Mouse (Mus musculus): ENCODE measurements at regions not wholly inside any gene's neighbourhood (a gene's known extent, or its start where the extent isn't known, plus 50 kb on each side); places are given as distances from the start of the nearest gene placed in this dataset.
A peak's percentile ranks its signal among the peaks of the same experiment; 100 is the strongest.

DNA sequence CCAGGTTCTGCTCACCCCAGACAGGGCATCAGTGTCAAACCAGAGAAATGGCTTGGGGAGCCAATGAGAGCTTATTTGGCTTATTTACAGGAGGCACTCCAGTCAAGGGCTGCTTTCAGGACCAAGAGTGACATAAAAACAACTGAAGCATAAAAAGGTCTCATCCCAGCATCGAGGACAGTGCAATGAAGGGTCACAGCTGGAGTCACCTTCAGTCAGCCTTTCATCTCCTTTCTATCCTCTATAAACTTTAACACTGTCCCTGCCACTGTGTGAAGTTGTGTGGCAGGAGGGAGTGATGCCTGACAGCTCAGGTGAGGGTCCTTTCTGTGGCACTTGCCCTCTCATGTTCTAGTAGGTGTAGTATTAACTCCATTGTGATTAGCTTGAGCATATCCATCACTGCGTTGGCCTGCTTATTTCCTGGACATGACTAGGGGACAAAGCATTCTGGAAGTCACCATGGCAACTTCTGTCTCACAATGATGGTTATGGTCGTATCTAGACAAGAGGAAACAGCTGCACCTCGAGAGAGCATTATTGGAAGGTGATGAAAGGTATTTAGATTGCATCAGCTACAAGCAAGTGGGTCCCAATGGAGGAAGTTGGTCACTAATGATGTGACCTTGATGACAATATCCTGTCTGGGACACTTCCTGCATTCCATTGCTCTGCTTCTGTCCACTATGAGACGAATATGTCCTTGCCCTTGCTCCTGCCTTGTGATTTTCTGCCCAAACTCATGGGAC lies 87.8 kb upstream of the Enpp6 start:
- Histone ChIP-seq H3K27me3 (ENCODE audit: control insufficient read depth, insufficient read depth, low read length) (no peaks in the 10 kb centered on the region), H3K9me3 (ENCODE audit: control insufficient read depth, low read length) (no peaks in the 10 kb centered on the region), H3K27ac (ENCODE audit: low read depth, low read length) (no peak overlapping the region), H3K9ac (replicated peaks; ENCODE audit: low read depth, low read length) (no peak overlapping the region), H3K36me3 (ENCODE audit: control insufficient read depth, insufficient read depth, low read length) (no peaks in the 10 kb centered on the region), H3K4me1 (ENCODE audit: control insufficient read depth, insufficient read depth, low read length) (no peaks in the 10 kb centered on the region), H3K4me2 (ENCODE audit: low read depth, low read length) (no peak overlapping the region), H3K4me3 (ENCODE audit: low read depth, low read length) (no peak overlapping the region)
- 14% methylated on average over 5 of the region's 5 CpGs for WGBS
- ATAC-seq (ENCODE audit: low read depth): no peak

DNA sequence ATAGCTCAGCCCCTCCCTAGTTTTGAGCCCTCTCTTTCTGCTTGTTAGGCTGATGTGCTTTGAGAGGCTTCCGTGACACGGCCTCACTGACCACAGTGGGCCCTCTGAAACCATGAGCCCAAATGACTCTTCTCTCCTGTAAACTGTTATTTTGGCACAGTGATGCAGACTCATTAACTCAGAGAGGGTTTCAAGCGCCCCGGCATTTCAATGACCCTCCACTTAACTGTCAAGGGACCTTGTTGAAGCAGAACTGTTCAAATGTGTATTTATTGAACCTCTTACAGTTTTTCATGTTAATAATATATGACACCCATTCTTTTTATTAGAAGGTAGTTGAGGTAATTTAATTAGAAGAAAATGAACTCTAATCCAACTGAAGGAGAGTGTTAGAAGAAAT lies 85.9 kb upstream of the Enpp6 start:
- no peak for ATAC-seq (ENCODE audit: low read depth)
- 73% methylated on average over 4 of the region's 4 CpGs for WGBS
- no peak overlapping the region for H3K27ac ChIP-seq (ENCODE audit: low read depth, low read length)

DNA sequence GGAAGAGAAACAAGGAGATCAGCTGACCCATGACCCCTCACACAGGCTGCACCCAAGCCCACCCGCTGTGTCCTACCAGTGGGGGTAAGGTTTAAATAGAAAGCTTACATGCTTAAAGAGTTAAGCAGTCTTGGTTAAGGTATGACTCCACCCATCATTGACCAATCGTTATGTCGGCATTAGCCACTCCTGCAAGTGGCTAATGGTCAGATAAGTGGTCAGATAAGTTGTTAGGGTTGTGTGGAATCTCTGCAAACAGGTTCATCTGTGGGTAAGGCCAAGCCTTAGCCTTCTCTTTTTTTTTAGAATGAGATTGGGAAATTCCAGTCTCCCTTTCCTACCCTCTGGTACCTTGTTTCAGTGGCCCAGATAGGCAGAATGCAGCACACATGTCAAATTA lies 82.0 kb upstream of the Enpp6 start:
- H3K27me3 ChIP-seq (ENCODE audit: control insufficient read depth, insufficient read depth, low read length): no peaks in the 10 kb centered on the region
- H3K4me1 ChIP-seq (ENCODE audit: control insufficient read depth, insufficient read depth, low read length): no peaks in the 10 kb centered on the region
- H3K36me3 ChIP-seq (ENCODE audit: control insufficient read depth, insufficient read depth, low read length): no peaks in the 10 kb centered on the region
- ATAC-seq (ENCODE audit: low read depth): no peak
- H3K9ac ChIP-seq (replicated peaks; ENCODE audit: low read depth, low read length): no peak overlapping the region
- 91% methylated on average over 3 of the region's 3 CpGs for WGBS
- H3K9me3 ChIP-seq (ENCODE audit: control insufficient read depth, low read length): no peaks in the 10 kb centered on the region
- H3K27ac ChIP-seq (ENCODE audit: low read depth, low read length): no peak overlapping the region
- no peak overlapping the region for H3K4me2 ChIP-seq (ENCODE audit: low read depth, low read length)
- H3K4me3 ChIP-seq (ENCODE audit: low read depth, low read length): no peak overlapping the region

More for the DNA sequence above, 85.9 kb upstream of the Enpp6 start:
- no peak overlapping the region for H3K4me3 ChIP-seq (ENCODE audit: low read depth, low read length)
- no peaks in the 10 kb centered on the region for H3K9me3 ChIP-seq (ENCODE audit: control insufficient read depth, low read length)
- no peak overlapping the region for H3K9ac ChIP-seq (replicated peaks; ENCODE audit: low read depth, low read length)
- no peaks in the 10 kb centered on the region for H3K4me1 ChIP-seq (ENCODE audit: control insufficient read depth, insufficient read depth, low read length)
- H3K4me2 ChIP-seq (ENCODE audit: low read depth, low read length): no peak overlapping the region
- H3K36me3 ChIP-seq (ENCODE audit: control insufficient read depth, insufficient read depth, low read length): no peaks in the 10 kb centered on the region
- no peaks in the 10 kb centered on the region for H3K27me3 ChIP-seq (ENCODE audit: control insufficient read depth, insufficient read depth, low read length)

DNA sequence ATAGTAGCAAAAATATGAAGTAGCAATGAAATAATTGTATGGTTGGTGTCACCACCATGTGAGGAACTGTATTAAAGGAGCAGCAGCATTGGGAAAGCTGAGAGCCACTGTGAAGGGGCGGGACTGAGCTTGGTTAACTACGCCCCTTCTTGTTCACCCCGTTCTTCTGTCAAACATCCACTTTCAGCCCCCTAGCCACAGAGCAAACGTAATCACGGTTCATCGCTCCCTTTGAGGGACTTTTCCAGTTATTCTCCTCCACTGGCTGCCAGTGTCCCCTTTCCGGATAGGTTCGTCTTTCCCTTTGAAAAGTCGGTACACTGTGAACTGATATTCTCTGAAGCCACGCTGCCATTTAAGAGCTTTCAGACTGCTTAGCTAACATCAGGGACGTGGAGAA lies 79.3 kb upstream of the Enpp6 start:
- H3K4me3 ChIP-seq (ENCODE audit: low read depth, low read length): no peak overlapping the region
- H3K27ac ChIP-seq (ENCODE audit: low read depth, low read length): no peak overlapping the region
- H3K9ac ChIP-seq (replicated peaks; ENCODE audit: low read depth, low read length): no peak overlapping the region
- no peaks in the 10 kb centered on the region for H3K9me3 ChIP-seq (ENCODE audit: control insufficient read depth, low read length)
- ATAC-seq (ENCODE audit: low read depth): no peak
- no peaks in the 10 kb centered on the region for H3K4me1 ChIP-seq (ENCODE audit: control insufficient read depth, insufficient read depth, low read length)
- no peak overlapping the region; the same call in 1 of the 2 replicates for H3K4me2 ChIP-seq (ENCODE audit: low read depth, low read length)
- 23% methylated on average over 11 of the region's 11 CpGs for WGBS
- no peaks in the 10 kb centered on the region for H3K27me3 ChIP-seq (ENCODE audit: control insufficient read depth, insufficient read depth, low read length)
- H3K36me3 ChIP-seq (ENCODE audit: control insufficient read depth, insufficient read depth, low read length): no peaks in the 10 kb centered on the region

DNA sequence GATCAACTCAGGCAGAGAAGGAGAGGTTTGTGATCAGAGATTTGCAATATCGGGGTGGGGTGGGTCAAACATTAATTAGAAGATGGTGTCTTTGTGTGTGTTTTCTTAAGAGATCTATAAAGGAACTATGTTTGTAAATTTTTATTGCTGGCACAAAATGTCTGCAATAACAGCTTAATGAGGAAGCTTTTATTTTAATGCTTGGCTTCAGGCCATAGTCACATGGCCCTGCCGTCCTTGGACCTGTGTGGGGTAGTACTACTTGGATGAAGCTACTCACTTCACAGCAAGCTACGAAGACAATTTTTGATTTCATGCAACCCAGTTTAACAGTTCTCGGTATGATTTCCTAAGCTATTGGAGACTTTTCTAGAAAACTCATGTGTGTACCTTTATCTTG lies 78.5 kb upstream of the Enpp6 start:
- H3K27me3 ChIP-seq (ENCODE audit: control insufficient read depth, insufficient read depth, low read length): no peaks in the 10 kb centered on the region
- no peak overlapping the region for H3K9ac ChIP-seq (replicated peaks; ENCODE audit: low read depth, low read length)
- no peak for ATAC-seq (ENCODE audit: low read depth)
- WGBS: 86% methylated on average over 4 of the region's 4 CpGs
- no peak overlapping the region for H3K27ac ChIP-seq (ENCODE audit: low read depth, low read length)
- no peak overlapping the region for H3K4me3 ChIP-seq (ENCODE audit: low read depth, low read length)
- H3K36me3 ChIP-seq (ENCODE audit: control insufficient read depth, insufficient read depth, low read length): no peaks in the 10 kb centered on the region
- no peak overlapping the region for H3K4me2 ChIP-seq (ENCODE audit: low read depth, low read length)
- no peaks in the 10 kb centered on the region for H3K4me1 ChIP-seq (ENCODE audit: control insufficient read depth, insufficient read depth, low read length)
- H3K9me3 ChIP-seq (ENCODE audit: control insufficient read depth, low read length): no peaks in the 10 kb centered on the region

DNA sequence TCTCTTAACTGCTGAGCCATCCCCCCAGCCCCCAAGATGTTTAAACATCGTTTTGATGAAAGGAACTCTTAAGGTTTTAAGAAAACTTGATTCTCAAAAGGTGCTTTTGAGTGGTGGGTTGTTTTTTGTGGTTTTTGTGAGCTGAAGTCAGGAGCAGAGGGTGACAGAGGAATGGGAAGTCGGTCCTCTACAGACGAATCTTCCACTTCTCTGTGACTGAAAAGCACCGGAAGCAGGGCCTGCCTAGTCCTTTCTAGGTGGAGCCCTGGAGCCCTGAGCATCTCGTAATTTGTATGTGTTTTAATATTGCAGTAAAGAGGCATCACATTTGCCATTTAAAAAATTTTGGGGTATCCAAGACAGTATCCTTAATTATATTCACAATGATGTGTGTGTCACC lies 72.7 kb upstream of the Enpp6 start:
- ATAC-seq (ENCODE audit: low read depth): no peak
- Histone ChIP-seq H3K27ac (ENCODE audit: low read depth, low read length) (no peak overlapping the region), H3K27me3 (ENCODE audit: control insufficient read depth, insufficient read depth, low read length) (no peaks in the 10 kb centered on the region), H3K36me3 (ENCODE audit: control insufficient read depth, insufficient read depth, low read length) (no peaks in the 10 kb centered on the region), H3K4me2 (ENCODE audit: low read depth, low read length) (no peak overlapping the region), H3K9ac (replicated peaks; ENCODE audit: low read depth, low read length) (no peak overlapping the region), H3K4me3 (ENCODE audit: low read depth, low read length) (no peak overlapping the region), H3K9me3 (ENCODE audit: control insufficient read depth, low read length) (no peaks in the 10 kb centered on the region), H3K4me1 (ENCODE audit: control insufficient read depth, insufficient read depth, low read length) (no peaks in the 10 kb centered on the region)
- 48% methylated on average over 5 of the region's 5 CpGs for WGBS

DNA sequence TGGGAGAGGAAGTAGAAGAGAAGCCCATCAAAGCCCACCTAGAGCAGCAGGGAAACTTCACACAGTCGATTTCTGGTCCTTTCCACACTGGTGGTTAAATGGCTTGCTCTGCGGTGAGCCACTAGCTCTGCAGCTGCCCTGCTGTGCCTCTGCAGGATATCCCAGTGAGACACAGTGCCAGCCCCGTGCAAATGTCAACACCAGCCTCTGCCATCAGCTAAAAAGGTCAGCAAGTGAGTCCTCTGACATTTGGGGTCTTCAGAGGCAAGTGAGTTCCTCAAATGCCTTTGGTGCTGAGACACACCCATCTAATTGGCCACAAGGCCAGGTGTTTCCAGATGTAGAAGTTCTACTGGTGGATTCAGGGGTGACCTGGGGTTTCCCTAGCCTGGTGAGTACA lies 66.6 kb upstream of the Enpp6 start:
- Histone ChIP-seq H3K9me3 (ENCODE audit: control insufficient read depth, low read length) (no peaks in the 10 kb centered on the region), H3K4me3 (ENCODE audit: low read depth, low read length) (no peak overlapping the region), H3K27me3 (ENCODE audit: control insufficient read depth, insufficient read depth, low read length) (no peaks in the 10 kb centered on the region), H3K4me1 (ENCODE audit: control insufficient read depth, insufficient read depth, low read length) (no peaks in the 10 kb centered on the region), H3K9ac (replicated peaks; ENCODE audit: low read depth, low read length) (no peak overlapping the region), H3K27ac (ENCODE audit: low read depth, low read length) (no peak overlapping the region), H3K36me3 (ENCODE audit: control insufficient read depth, insufficient read depth, low read length) (no peaks in the 10 kb centered on the region), H3K4me2 (ENCODE audit: low read depth, low read length) (no peak overlapping the region)
- 28% methylated on average over 3 of the region's 3 CpGs for WGBS
- ATAC-seq (ENCODE audit: low read depth): no peak

DNA sequence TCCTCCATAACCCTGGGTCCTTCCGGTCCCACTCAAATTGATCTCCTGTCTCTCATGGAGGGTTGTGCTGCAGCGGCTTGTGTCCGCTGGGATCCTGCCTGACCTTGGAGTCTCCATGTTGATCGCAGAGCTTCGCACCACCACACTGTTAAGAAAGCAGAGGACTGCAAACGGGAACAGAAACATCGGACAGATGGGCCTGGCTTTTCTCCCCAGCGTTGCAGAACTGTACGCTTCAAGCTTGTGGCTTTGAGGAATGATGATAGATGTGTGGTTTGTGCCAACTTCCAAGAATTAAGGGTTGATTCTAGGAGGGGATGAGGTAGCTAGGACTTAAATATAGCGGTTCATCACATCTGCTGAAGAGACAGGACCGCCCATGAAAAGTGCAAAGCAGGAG lies 65.6 kb upstream of the Enpp6 start:
- Histone ChIP-seq H3K9ac (replicated peaks; ENCODE audit: low read depth, low read length) (no peak overlapping the region), H3K36me3 (ENCODE audit: control insufficient read depth, insufficient read depth, low read length) (no peaks in the 10 kb centered on the region), H3K9me3 (ENCODE audit: control insufficient read depth, low read length) (no peaks in the 10 kb centered on the region), H3K4me2 (ENCODE audit: low read depth, low read length) (no peak overlapping the region), H3K4me1 (ENCODE audit: control insufficient read depth, insufficient read depth, low read length) (no peaks in the 10 kb centered on the region), H3K27ac (ENCODE audit: low read depth, low read length) (no peak overlapping the region), H3K27me3 (ENCODE audit: control insufficient read depth, insufficient read depth, low read length) (no peaks in the 10 kb centered on the region), H3K4me3 (ENCODE audit: low read depth, low read length) (no peak overlapping the region)
- ATAC-seq (ENCODE audit: low read depth): no peak
- WGBS: 96% methylated on average over 11 of the region's 11 CpGs

DNA sequence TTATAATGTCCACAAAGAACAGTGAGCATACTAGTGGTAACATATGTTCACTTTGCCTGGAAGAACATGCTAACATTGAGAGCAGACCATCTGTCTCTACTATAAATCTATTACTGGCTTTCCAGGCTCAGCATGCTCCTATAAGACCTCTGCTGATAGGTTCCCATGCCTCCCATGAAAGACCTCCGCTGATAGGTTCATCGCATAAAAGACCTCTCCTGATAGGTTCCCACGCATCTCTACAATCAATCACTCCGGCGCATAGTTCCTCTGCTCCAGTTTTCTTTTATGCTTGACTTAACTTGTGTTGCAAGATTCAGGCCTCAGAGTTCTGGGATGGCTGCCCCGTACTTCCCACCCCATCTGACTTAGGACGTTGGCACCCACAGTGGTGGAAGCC lies 65.1 kb upstream of the Enpp6 start:
- no peaks in the 10 kb centered on the region for H3K27me3 ChIP-seq (ENCODE audit: control insufficient read depth, insufficient read depth, low read length)
- H3K9ac ChIP-seq (replicated peaks; ENCODE audit: low read depth, low read length): no peak overlapping the region
- no peak overlapping the region for H3K27ac ChIP-seq (ENCODE audit: low read depth, low read length)
- H3K9me3 ChIP-seq (ENCODE audit: control insufficient read depth, low read length): no peaks in the 10 kb centered on the region
- WGBS: 70% methylated on average over 7 of the region's 7 CpGs
- ATAC-seq (ENCODE audit: low read depth): peak; percentile 28; the same call in 1 of the 2 replicates
- no peaks in the 10 kb centered on the region for H3K36me3 ChIP-seq (ENCODE audit: control insufficient read depth, insufficient read depth, low read length)
- no peak overlapping the region for H3K4me2 ChIP-seq (ENCODE audit: low read depth, low read length)
- H3K4me1 ChIP-seq (ENCODE audit: control insufficient read depth, insufficient read depth, low read length): no peaks in the 10 kb centered on the region
- H3K4me3 ChIP-seq (ENCODE audit: low read depth, low read length): no peak overlapping the region
